Mouse (Mus musculus) v-Abl transformed pro-B cells (cell line): ENCODE measurements around the gene Plekho1.
"Not testable (repeated sequence)": the region's sequence is repeated elsewhere in the genome, so short reads cannot be mapped to it uniquely, and the experiment has no call there.

Experiments used
- in situ Hi-C, 2 experiments: fragments of 400-800 bp; cut with MboI; formaldehyde crosslinking; loops; one replicate each; pipeline ENCODE4 v1.15.1; 2025; ENCODE audit not compliant: unreplicated experiment in 2 of 2

Gene Plekho1

DNA sequence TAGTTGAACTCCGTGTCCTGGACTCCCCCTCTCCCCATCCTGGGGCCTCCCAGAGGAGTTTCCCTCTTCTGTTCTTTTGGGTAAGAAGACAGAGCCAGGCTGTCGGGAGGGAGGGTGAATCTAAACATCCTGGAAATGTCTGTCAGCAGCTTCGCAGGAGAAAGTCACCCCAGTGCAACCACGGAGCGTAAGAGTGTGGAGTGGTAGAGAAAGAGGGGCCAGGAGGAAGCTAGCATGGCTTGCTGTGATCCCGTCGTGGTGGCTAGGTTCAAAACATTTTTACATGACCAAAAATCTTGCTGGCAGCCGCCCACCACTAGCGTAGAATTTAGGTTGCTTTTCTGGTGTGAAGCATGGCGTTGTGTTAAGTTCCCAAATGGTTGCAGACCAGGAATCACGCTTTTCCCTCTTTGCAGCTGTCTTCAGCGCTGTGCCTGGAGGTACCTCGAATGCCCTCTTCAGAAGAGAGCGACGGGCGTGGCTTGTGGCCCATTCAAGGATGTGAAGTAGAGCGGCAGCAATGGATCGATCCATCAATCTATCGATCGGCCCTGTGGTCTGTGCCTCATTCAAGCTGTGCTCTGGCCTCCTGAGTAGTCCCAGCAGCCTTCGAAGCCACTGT, 9.7 kb downstream of the Plekho1 start:
- in situ Hi-C loops: no loop called here

DNA sequence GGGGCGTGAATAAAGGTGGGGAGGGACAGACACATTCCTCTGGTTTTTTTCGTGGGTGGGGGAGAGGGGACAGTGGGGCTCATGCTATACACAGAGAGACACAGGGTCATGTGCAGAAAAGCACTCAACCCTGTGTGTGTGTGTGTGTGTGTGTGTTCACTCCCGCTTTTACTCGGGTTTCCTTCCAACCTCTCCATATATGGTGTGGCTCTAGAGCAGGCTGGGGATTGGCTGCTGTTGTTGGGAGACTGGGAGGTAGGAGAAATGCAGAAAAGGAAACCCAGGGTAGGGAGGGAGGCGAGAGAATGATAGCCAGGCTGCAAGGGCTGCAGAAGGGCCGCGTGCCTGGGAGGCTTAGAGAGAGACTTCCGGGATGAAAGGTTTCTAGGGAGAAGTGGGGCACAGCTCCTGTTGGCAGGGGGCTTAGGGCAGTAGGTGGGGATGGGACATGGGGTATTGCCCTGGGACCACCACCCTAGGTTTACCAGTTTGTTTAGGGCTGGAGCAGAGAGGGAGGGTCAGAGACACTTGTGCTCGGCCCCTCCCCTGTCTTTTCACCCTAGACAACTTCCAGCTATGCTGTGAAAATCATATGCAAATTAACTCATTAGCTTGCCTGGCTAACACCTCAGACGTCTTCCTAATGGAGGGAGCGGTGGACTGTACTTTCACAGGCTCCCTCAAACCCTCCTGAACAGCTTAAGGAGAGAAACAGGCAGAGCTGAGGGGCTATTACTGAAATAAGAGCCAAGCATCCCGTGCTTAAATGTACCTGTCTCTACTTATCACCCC, 10.4 kb downstream of the Plekho1 start:
- in situ Hi-C loops: no loop called here

DNA sequence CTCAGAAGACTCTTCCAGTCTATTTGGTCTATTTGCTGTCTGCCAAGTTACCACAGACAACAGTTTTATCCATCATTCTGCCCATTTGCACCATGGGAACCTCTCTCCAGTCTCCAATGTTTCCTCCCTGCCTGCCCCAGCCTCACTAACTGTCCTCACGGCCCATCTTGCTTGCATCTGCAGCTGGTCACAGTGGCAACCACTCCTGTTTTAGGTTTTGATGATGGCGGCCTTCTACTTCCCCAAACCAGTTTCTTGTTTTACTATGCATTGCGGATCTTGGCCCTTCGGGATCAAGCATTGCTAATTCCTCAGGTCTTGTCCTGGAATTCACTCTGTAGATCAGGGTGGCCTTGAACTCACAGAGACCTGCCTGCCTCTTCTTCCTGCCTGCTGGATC, 13.7 kb downstream of the Plekho1 start:
- in situ Hi-C loops: no loop called here

DNA sequence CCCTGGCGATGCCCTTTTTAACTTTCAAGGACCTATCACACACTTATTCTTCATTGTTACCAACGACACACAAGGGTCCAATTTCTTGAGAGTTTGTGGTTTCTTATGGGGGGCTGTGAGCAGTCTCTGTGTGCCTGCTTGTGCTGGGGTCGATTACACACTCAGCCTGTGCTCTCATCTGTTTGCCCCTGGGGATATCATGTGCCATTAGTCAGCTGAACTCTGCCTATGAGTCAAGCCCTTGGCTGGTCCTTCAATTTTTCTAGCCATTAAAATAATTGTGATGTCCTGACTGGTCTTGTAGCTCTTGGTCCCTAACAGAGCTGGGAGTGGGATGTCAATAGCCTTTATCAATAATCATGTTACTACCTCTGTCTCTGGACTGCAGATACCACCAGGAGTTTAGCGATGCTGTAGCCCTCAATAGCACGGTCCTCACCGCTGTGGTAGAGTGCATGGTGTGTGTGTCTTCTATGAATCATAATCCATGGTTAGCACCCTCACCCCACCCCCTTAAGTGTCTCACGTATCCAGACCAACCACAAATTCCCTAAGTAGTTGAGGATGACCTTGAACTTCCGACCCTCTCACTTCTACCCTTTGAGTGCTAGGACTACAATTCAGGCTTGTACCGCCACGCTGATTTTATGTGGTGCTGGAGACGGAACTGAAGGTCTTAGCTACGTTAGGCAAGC, 15.4 kb downstream of the Plekho1 start:
- in situ Hi-C loops: no loop called here

DNA sequence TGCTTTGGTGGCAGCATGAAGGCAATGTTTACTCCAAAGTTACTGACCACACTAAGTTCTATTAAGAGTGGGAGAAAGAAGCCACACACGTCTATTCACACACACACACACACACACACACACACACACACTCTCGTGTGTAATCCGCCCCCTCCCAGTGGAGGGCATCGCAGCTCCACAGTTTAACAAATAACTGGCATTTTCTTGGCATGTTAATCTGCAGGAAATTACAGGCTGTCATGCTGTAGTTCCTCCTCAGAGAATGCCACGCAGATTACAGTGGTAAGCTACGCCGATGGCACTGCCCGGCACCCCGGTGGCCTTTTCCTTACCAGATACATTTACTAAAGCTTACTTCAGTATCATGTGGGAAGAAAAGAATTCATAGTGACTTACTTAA, 17.5 kb downstream of the Plekho1 start:
- in situ Hi-C loops: no loop called here

DNA sequence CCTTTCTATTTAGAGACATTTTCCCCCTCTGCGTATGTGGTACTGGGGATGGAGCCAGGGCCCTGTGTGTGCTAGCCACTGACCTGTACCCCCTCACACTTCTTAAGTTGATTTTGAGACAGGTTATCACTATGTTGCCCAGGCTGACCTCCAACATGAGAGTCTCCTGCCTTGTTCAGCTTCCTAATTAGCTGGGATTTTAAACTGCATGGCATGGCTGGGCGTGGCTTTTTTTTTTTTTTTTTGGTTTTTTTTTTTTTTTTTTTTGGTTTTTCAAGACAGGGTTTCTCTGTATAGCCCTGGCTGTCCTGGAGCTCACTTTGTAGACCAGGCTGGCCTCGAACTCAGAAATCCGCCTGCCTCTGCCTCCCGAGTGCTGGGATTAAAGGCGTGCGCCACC, 18.2 kb downstream of the Plekho1 start:
- in situ Hi-C loops: not testable (repeated sequence)

DNA sequence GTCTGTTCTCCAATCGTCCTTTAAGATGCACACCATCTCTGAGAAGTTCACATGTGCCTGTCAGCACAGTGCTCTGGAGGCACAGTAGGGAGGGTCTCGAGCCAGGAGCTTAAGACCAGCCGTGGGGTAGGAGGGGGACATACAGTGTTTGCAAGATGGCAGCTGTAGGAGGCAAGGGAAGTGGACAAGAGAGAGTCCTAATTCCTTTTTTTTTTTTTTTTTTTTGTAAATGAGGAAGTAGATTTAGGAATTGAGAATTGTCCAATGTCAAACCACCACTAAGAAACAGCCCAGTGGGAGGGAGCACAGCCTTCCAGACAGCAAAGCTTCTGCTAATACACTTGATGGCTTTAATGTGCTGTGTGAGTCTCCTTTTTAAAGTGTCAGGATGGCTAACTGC, 18.7 kb downstream of the Plekho1 start:
- in situ Hi-C loops: no loop called here

DNA sequence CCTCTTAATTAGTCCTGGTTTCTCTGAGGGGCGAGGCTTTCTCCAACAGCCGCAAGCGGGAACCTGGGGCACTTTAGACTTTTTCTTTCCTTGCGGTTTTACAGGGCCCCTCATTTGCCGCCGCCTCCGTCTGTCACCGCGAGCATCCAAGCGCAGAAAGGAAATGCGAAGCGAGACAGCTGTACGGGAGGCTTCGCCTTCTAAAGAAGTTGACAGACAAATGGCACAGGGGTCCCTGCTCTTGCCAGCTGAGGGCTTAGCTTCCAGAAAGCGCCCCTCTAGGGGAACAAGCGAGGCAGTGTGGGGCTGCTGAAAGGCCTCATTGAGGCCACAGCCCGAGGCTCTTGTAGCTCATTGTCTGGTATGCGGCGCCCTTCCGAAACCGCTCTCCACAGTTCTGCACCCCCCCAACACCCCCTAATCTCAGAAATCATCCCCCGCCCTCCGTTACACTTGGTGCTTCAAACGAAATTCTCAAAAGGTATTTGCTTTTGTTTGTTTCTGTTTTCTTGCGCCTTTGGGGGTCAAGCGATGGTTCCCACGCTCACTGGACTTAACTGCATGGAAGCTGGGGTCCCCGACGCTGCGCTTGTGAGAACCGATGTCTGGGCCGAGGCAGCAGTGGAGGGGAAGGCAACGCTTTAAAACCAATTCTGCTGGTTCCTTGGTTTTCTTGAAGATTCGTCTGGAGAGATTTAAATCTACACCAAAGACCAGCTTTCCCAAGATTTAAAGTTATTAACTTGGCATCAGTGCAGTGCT, 22.7 kb downstream of the Plekho1 start:
- in situ Hi-C loops: loop anchor here in 1 of 2 experiments (25.0 kb wide), 1 partner anchor 289 kb away; the partner anchor contains the start of genes Hist2h2bb, Hist2h3b and Hist2h4

DNA sequence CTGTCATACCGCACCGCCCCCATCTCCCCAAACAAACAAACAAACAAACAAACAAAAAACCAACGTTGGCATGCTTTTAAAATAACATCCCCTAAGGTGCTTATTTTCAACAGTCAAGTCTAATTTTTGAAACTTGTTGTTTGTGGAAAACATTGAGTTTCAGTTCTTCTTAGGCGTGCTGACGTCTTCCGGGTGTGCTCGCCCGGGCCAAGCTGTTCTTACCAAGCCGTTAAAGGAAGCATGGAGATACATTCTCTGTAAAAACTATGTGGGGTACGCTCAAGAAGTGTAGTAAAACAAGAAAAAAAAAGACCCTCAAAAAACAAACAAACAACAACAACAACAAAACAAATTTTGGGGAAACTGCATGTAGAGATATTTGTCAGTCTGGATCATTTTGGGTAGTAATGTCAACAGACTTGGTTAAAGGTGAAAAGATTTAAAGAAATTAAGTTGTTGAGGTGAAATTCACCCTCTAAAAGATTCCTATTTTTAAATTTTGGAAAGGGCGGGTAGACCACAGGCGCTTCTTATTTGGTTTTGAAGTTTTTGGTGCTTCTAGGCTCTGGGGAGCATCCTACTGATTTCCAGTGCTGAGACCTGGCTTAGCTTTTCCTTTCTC, 23.4 kb downstream of the Plekho1 start:
- in situ Hi-C loops: loop anchor here in 1 of 2 experiments (25.0 kb wide), 1 partner anchor 290 kb away; the partner anchor contains the start of genes Hist2h2bb, Hist2h3b and Hist2h4

DNA sequence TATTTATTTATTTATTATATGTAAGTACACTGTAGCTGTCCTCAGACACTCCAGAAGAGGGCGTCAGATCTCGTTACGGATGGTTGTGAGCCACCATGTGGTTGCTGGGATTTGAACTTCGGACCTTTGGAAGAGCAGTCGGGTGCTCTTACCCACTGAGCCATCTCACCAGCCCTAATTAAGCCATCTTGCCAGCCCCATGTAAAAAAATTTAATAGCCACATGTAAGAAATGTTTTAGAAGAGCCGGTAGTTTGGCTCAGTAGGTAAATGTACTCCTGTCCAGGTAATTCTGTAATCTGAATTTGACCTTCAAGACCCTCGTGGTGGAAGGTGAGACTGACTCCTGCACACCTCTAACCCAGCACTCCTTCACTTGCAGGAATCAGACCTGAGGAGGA, 25.1 kb downstream of the Plekho1 start:
- in situ Hi-C loops: loop anchor here in 1 of 2 experiments (25.0 kb wide), 1 partner anchor 292 kb away; the partner anchor contains the start of genes Hist2h2bb, Hist2h3b and Hist2h4

DNA sequence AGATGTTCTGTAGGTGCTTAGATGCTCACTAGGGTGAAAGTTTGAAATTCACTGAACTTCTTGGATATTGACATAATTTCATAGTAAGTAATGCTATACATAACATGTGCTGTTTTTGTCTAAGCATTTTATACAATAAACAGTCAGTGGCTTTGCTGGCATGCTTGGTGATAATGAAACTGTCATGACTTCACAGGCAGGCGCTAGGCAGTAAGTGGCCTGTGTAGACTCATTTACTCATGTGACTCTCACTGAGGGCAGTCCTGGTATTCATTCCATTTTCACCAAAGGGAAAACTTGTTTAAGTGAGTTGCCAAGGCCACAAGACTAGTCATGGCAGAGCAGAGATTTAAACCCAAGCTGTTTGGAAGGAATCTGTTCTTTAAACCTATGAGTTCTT, 26.5 kb downstream of the Plekho1 start:
- in situ Hi-C loops: loop anchor here (5.0 to 25.0 kb wide), 5 partner anchors 33 to 293 kb away; partner anchors contain the start of genes Hist2h2bb (in 1 of the 2), Hist2h3b (in 1 of the 2) and Hist2h4 (in 1 of the 2)

DNA sequence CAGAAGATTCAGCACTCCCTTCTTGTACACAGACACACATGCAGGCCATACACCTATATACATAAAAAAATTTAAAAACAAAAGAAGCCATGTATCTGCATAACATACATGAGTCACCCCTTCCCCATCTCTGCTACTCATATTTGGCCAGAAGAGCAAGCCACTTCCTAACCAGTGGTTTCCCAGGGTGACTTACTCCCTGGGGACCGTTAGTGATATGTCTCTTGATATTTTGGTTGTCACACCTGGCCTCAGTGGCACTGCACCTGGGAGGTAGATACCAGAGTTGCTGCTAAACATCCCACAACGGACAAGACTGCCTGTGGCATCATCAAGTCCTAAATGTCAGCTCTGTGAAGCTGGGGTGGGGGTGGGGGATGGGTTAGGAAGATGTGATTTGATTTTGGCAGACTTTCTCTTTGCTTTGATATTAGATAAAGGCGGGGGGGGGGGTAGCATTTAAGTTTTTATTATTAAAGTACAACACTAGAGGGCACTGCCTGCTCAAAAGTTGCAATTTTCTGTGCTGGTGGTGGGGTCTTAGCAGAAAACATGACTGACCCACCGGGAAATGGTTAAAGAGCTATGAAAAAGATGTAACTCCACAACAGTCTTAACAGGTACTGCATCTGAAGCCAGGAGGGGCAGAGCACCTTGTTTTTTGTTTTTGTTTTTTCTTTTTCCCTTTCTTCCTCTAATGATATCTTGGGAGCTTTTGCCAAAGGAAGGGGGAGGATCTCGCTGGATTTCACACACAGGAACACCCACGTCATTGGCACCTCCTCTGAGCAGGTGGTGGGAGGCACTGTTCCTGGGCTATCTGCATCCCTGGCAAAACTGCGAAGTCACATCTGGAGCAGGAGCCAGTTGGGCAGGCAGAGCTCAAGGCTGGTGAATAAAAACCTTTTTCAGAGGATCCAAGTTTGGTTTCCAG, 30.0 kb downstream of the Plekho1 start:
- in situ Hi-C loops: loop anchor here (5.0 to 25.0 kb wide), 5 partner anchors 37 to 297 kb away; partner anchors contain the start of genes Hist2h2bb (in 1 of the 2), Hist2h3b (in 1 of the 2) and Hist2h4 (in 1 of the 2)

DNA sequence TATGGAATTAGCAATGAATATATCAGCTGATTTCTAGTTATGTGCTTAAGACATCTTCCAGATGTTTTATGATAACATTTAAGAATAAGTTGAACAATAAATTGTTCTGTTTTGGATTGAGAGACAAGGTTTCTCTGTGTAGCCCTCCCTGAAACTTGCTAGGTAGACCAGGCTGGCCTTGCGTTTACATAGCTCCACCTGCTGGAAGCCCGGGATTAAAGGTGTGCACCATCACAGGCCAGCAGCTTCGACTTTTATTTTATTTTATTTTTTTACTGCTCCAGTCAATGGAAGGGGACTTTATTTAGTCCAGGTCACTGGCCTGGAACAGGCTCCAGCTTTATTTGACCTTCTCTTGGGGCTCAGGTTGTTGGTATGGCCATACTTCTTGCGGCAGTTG, 32.1 kb downstream of the Plekho1 start:
- in situ Hi-C loops: loop anchor here (5.0 to 25.0 kb wide), 6 partner anchors 81 to 299 kb away; partner anchors contain the start of genes Ciart (in 1 of the 2), Hist2h2bb (in 1 of the 2), Hist2h3b (in 1 of the 2) and Hist2h4 (in 1 of the 2)

DNA sequence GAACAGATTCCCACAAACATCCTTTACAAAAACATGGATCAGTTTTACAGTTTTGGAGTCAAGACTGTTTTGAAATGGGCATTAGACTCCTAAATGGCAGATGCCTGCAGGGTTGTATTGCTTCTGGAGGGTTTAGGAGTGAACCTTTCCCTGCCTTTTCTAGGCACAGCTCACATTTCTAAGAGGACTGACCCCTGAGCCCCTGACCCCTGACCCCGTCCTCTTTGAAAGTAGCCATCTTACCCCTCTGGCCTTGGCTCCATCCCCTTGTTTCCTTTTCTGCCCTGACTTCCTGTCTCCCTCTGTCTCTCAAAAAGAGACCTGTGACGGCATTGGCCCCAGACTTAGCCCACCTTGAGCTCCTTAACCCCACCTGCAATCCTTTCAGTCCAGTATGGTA, 32.6 kb downstream of the Plekho1 start:
- in situ Hi-C loops: loop anchor here (5.0 to 25.0 kb wide), 6 partner anchors 81 to 299 kb away; partner anchors contain the start of genes Ciart (in 1 of the 2), Hist2h2bb (in 1 of the 2), Hist2h3b (in 1 of the 2) and Hist2h4 (in 1 of the 2)

DNA sequence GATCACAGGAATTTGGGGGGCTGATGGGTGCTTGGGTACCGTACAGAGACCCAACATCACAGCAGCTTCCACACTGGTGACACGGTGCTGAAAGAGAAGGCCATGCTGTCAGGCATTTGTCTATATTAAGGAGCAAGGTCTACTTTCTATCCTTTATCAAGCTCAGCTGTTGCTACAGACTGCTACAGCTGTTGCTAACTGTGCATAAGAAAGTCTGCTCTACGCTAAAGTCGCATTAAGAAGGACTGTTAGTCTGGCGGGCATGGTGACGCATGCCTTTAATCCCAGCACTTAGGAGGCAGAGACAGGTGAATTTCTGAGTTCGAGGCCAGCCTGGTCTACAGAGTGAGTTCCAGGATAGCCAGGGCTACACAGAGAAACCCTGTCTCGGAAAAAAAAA, 33.6 kb downstream of the Plekho1 start:
- in situ Hi-C loops: loop anchor here (5.0 to 25.0 kb wide), 6 partner anchors 80 to 300 kb away; partner anchors contain the start of genes Ciart (in 1 of the 2), Hist2h2bb (in 1 of the 2), Hist2h3b (in 1 of the 2) and Hist2h4 (in 1 of the 2)

DNA sequence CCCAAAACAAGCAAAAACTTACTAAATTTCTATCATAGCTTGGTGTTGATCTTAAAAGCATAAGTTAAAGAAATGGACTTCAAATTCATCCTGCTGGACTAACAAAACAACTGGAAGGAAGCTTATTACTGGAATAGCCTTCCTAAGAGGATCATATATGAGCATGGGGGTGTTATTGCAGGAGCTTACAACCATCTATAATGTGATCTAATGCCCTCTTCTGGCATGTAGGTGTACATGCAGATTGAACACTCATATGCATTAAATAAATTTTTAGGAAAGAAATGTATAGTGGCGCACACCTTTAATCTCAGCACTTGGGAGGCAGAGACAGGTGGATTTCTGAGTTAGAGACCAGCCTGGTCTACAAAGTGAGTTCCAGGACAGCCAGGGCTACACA, 36.0 kb downstream of the Plekho1 start:
- in situ Hi-C loops: loop anchor here (5.0 to 25.0 kb wide), 6 partner anchors 78 to 302 kb away; partner anchors contain the start of genes Ciart (in 1 of the 2), Hist2h2bb (in 1 of the 2), Hist2h3b (in 1 of the 2) and Hist2h4 (in 1 of the 2)

DNA sequence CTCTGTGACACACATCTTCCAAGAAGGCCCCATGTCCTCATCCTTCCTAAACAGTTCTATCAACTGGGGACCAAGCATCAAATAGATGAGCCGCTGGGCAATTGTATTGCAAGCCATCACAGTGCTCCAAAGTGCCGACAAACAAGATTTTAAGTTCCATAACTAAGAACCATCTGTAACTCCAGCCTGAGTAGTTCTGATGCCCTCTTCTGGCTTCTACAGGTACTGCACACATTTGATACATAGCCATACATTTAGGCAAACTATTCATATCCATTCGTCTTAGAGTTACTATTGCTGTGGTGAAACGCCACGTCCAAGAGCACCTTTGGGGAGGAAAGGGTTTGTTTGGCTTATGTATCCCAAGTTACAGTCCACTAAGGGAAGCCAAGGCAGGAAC, 36.7 kb downstream of the Plekho1 start:
- in situ Hi-C loops: loop anchor here in 1 of 2 experiments (25.0 kb wide), 1 partner anchor 303 kb away; the partner anchor contains the start of genes Hist2h2bb, Hist2h3b and Hist2h4
